Mouse (Mus musculus): ENCODE data around the gene Gm5741. TPM values are rescaled to one million over a fixed set of nuclear protein-coding genes. Genes with fewer than 3 reads are reported as not detected.

Gene Gm5741
- polyA plus RNA-seq, 1 experiment = 0.48 TPM

- TF ChIP-seq CTCF (IDR thresholded peaks at IDR 0.05; ENCODE audit: extremely low read depth, insufficient read depth, insufficient read length, insufficient replicate concordance) (no peak), POLR2A (IDR thresholded peaks at IDR 0.05; ENCODE audit: low read depth, low read length) (no peak)
- H3K4me3 ChIP-seq (ENCODE audit: extremely low read depth, insufficient read depth, insufficient read length) = no peak overlapping the region
- no peak overlapping the region for H3K27ac ChIP-seq (ENCODE audit: insufficient read depth, low read length)
- no peaks in the 10 kb centered on the region for H3K27me3 ChIP-seq (ENCODE audit: control insufficient read depth, insufficient read depth, low read length)
- WGBS = 86% methylated on average over 9 of the region's 9 CpGs
- peaks cover 22% of the 10 kb centered on the region for H3K36me3 ChIP-seq (ENCODE audit: control insufficient read depth, insufficient read depth, low read length)
- H3K4me1 ChIP-seq (ENCODE audit: control insufficient read depth, insufficient read depth, insufficient read length) = peaks cover 8% of the 10 kb centered on the region; the same call in 1 of the 2 replicates
- no peak for DNase-seq (ENCODE audit: low read depth in 1 of 2, low spot score in 2 of 2)
Observed at GRCm38 (mm10) chr8:85076001-85076400, 8.2 kb upstream of the Gm5741 start.

- Histone ChIP-seq H3K27ac (ENCODE audit: insufficient read depth, low read length) (no peak overlapping the region), H3K4me1 (ENCODE audit: control insufficient read depth, insufficient read depth, insufficient read length) (peaks cover 3% of the 10 kb centered on the region; the same call in 1 of the 2 replicates), H3K4me3 (ENCODE audit: extremely low read depth, insufficient read depth, insufficient read length) (no peak overlapping the region), H3K27me3 (ENCODE audit: control insufficient read depth, insufficient read depth, low read length) (no peaks in the 10 kb centered on the region), H3K36me3 (ENCODE audit: control insufficient read depth, insufficient read depth, low read length) (peaks cover 22% of the 10 kb centered on the region)
- WGBS = 94% methylated on average over 10 of the region's 10 CpGs
- DNase-seq (ENCODE audit: low read depth in 1 of 2, low spot score in 2 of 2) = no peak
- no peak for TF ChIP-seq POLR2A (IDR thresholded peaks at IDR 0.05; ENCODE audit: low read depth, low read length)
- TF ChIP-seq CTCF (IDR thresholded peaks at IDR 0.05; ENCODE audit: extremely low read depth, insufficient read depth, insufficient read length, insufficient replicate concordance) = no peak
Observed at GRCm38 (mm10) chr8:85074617-85075016, 6.8 kb upstream of the Gm5741 start.

GRCm38 (mm10) chr8:85074167-85074566, 6.4 kb upstream of the Gm5741 start:
- TF ChIP-seq POLR2A (IDR thresholded peaks at IDR 0.05; ENCODE audit: low read depth, low read length) (no peak), CTCF (IDR thresholded peaks at IDR 0.05; ENCODE audit: extremely low read depth, insufficient read depth, insufficient read length, insufficient replicate concordance) (no peak)
- WGBS = 88% methylated on average over 10 of the region's 10 CpGs
- no peak overlapping the region for H3K4me3 ChIP-seq (ENCODE audit: extremely low read depth, insufficient read depth, insufficient read length)

DNA sequence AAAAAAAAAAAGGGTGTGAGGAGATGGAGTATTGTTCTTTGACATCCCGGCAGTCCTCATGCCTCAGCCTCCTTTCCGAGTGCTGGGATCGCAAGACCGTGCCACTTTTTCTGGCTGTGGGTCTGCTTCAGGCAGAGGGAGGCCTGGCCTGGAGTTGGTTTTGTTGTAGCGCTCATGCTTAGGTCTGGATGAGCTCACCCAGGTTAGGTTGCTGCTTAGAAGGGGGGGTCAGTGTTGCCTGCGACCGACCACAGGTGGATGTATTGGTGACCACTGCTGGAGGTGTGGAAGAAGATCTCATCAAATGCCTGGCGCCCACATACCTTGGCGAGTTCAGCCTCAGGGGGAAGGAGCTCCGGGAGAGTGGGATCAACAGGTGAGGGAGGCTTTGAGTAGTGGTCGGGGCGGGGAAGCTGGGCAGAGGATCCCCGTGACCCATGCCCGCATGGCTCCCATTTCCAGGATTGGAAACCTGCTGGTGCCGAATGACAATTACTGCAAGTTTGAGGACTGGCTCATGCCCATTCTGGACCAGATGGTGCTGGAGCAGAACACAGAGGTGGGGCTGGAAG, 5.3 kb upstream of the Gm5741 start:
- Histone ChIP-seq H3K36me3 (ENCODE audit: control insufficient read depth, insufficient read depth, low read length) (peaks cover 22% of the 10 kb centered on the region), H3K27me3 (ENCODE audit: control insufficient read depth, insufficient read depth, low read length) (no peaks in the 10 kb centered on the region), H3K4me3 (ENCODE audit: extremely low read depth, insufficient read depth, insufficient read length) (no peak overlapping the region), H3K27ac (ENCODE audit: insufficient read depth, low read length) (no peak overlapping the region), H3K4me1 (ENCODE audit: control insufficient read depth, insufficient read depth, insufficient read length) (peaks cover 3% of the 10 kb centered on the region; the same call in 1 of the 2 replicates)
- TF ChIP-seq CTCF (IDR thresholded peaks at IDR 0.05; ENCODE audit: extremely low read depth, insufficient read depth, insufficient read length, insufficient replicate concordance) = no peak
- TF ChIP-seq POLR2A (IDR thresholded peaks at IDR 0.05; ENCODE audit: low read depth, low read length) = no peak
- no peak for DNase-seq (ENCODE audit: low read depth in 1 of 2, low spot score in 2 of 2)
- WGBS = 93% methylated on average over 15 of the region's 15 CpGs

More at GRCm38 (mm10) chr8:85074167-85074566, 6.4 kb upstream of the Gm5741 start:
- DNase-seq (ENCODE audit: low read depth in 1 of 2, low spot score in 2 of 2) = no peak
- no peaks in the 10 kb centered on the region for H3K27me3 ChIP-seq (ENCODE audit: control insufficient read depth, insufficient read depth, low read length)
- H3K4me1 ChIP-seq (ENCODE audit: control insufficient read depth, insufficient read depth, insufficient read length) = peaks cover 3% of the 10 kb centered on the region; the same call in 1 of the 2 replicates
- H3K36me3 ChIP-seq (ENCODE audit: control insufficient read depth, insufficient read depth, low read length) = peaks cover 22% of the 10 kb centered on the region
- H3K27ac ChIP-seq (ENCODE audit: insufficient read depth, low read length) = no peak overlapping the region

- Histone ChIP-seq H3K4me1 (ENCODE audit: control insufficient read depth, insufficient read depth, insufficient read length) (peaks cover 3% of the 10 kb centered on the region; the same call in 1 of the 2 replicates), H3K27me3 (ENCODE audit: control insufficient read depth, insufficient read depth, low read length) (no peaks in the 10 kb centered on the region), H3K27ac (ENCODE audit: insufficient read depth, low read length) (peak overlapping the region; percentile 98; the same call in 1 of the 2 replicates), H3K4me3 (ENCODE audit: extremely low read depth, insufficient read depth, insufficient read length) (peak overlapping the region; percentile 97), H3K36me3 (ENCODE audit: control insufficient read depth, insufficient read depth, low read length) (peaks cover 22% of the 10 kb centered on the region)
- WGBS = 43% methylated on average over 9 of the region's 9 CpGs
- no peak for TF ChIP-seq CTCF (IDR thresholded peaks at IDR 0.05; ENCODE audit: extremely low read depth, insufficient read depth, insufficient read length, insufficient replicate concordance)
- TF ChIP-seq POLR2A (IDR thresholded peaks at IDR 0.05; ENCODE audit: low read depth, low read length) = no peak
- no peak for DNase-seq (ENCODE audit: low read depth in 1 of 2, low spot score in 2 of 2)
Observed at GRCm38 (mm10) chr8:85072364-85072929, 4.7 kb upstream of the Gm5741 start.

DNA sequence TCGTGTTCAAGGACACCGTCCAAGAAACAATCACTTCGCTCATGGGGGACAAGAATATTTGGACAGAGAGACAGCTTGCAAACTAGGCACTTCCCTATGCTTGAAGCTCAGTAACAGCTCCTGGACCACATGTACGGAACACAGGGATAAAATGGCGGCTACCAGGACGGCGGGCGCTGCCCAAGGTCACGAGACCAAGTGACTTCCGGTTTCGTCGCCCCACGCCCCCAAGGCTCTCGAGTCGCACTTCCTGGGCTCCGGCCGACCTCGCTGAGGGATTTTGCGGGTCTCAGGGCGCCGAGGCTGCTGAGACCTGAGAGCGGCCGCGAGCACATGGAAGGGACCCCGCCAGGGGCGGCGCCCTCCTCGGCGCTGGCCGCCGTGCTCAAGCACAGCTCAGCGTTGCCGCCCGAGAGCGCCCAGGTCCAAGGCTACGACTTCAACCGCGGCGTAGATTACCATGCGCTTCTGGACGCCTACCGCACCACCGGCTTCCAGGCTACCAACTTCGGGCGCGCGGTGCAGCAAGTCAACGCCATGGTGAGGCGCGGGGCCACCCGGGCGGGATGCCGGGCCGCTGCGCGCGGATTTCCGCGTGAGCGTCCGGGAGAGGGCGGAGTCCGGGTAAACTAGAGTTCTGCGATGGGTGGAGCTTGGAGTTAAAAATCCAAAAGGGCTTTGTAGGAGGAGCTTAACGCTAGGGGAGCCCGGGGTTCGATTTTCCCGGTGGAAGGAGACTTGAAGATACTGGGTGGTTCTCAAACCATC, 3.9 kb upstream of the Gm5741 start, which contains the start of gene Dhps:
Dhps (plus strand) TSS at position 244 of the 768 bp plus-strand sequence.
- Histone ChIP-seq H3K27ac (ENCODE audit: insufficient read depth, low read length) (peak within 1 kb of the TSS; percentile 98), H3K4me1 (ENCODE audit: control insufficient read depth, insufficient read depth, insufficient read length) (peaks cover 3% of the 10 kb centered on the region; the same call in 1 of the 2 replicates), H3K27me3 (ENCODE audit: control insufficient read depth, insufficient read depth, low read length) (no peaks in the 10 kb centered on the region), H3K4me3 (ENCODE audit: extremely low read depth, insufficient read depth, insufficient read length) (peak within 1 kb of the TSS; percentile 97), H3K36me3 (ENCODE audit: control insufficient read depth, insufficient read depth, low read length) (peaks cover 22% of the 10 kb centered on the region)
- TF ChIP-seq POLR2A (IDR thresholded peaks at IDR 0.05; ENCODE audit: low read depth, low read length) = peak; percentile 87
- TF ChIP-seq CTCF (IDR thresholded peaks at IDR 0.05; ENCODE audit: extremely low read depth, insufficient read depth, insufficient read length, insufficient replicate concordance) = no peak
- peak; percentile 80 to 88 for DNase-seq (ENCODE audit: low read depth in 1 of 2, low spot score in 2 of 2)
- under 1% methylated on average over 68 of the region's 68 CpGs for WGBS

Measured in spleen, adult 2 months (tissue).